Mouse (Mus musculus) kidney, adult 10 weeks (tissue): ENCODE results near the gene Pkhd1. TPM values are rescaled to one million over a fixed set of nuclear protein-coding genes. Genes with fewer than 3 reads are reported as not detected.

Source experiments
- polyA plus RNA-seq: library from polyadenylated mRNA; stranded (reverse); fragments of 350-450 nt; fragmentation: Illumina TruSeq; extraction: RNeasy Lipid Tissue Mini Kit (QIAGEN cat#74804); gene quantifications from one replicate; pipeline ENCODE4 v1.2.3, GENCODE M21; 2014; ENCODE audit warnings: low read depth, low replicate concordance

Gene Pkhd1
- polyA plus RNA-seq, result 51.9 TPM

GRCm38 (mm10) chr1:20617849-20618530 lies at the start of gene Pkhd1:
Pkhd1 (minus strand) TSS chr1:20618064.

Other genes starting within 250 kb of the Pkhd1 start
- gene Il17a, start 112.8 kb upstream of the Pkhd1 start, polyA plus RNA-seq, result not detected
- 3.7 TPM for gene Il17f, start 172.6 kb upstream of the Pkhd1 start, polyA plus RNA-seq
- gene Mcm3, start 202.2 kb upstream of the Pkhd1 start, polyA plus RNA-seq, result 0.57 TPM